25 mouse cellular contexts compared by ENCODE assay signal in genomic region chr17:17860110-17860509, GRCm38 (mm10). TPM values are rescaled to one million over a fixed set of nuclear protein-coding genes. Genes with fewer than 3 reads are reported as not detected.
A peak's percentile ranks its signal among the peaks of the same experiment; 100 is the strongest.
DNase-seq lines count a peak whose midpoint lies in the region; ATAC-seq and TF ChIP-seq lines count a peak whose summit lies in the region.
"Had no signal": no experiment of that assay in that cellular context is flagged by ENCODE, and none has a peak within 500 bp of the region (broad histone marks: within the 10 kb centered on the region; RNA-seq: fewer than 3 reads in every experiment).

No protein-coding gene starts in this region.

- H3K4me3 ChIP-seq in heart, postnatal 0 days (ENCODE audit: low read depth, low read length): no peak overlapping the region
- H3K4me3 ChIP-seq in MEL (ENCODE audit: control insufficient read depth in 1 of 2, insufficient read depth in 1 of 2, low read depth in 2 of 2, low read length in 2 of 2): no peak overlapping the region
- no peak overlapping the region for H3K4me3 ChIP-seq in hindbrain, embryonic 11.5 days (ENCODE audit: low read depth, low read length)
- H3K4me3 ChIP-seq: forebrain, embryonic 15.5 days; heart, embryonic 15.5 days; hindbrain, embryonic 15.5 days; limb, embryonic 15.5 days; neural tube, embryonic 12.5 days had no signal

- no peak for DNase-seq in heart, postnatal 0 days (ENCODE audit: low spot score)
- no peak for DNase-seq in heart, adult 9 months (ENCODE audit: low spot score in 2 of 2)
- DNase-seq in 3T3-L1 (ENCODE audit: low read depth, low spot score) (peak; percentile 22), MEL (ENCODE audit: low read depth, low spot score) (peak; percentile 62)
- no peak for DNase-seq in urinary bladder, postnatal 10 days (ENCODE audit: low spot score)
- no peak for DNase-seq in hindbrain, embryonic 11.5 days (ENCODE audit: low spot score)
- no peak for DNase-seq in right cerebral cortex, postnatal 36 days (ENCODE audit: low spot score in 2 of 2)
- DNase-seq: adrenal gland, adult 8-10 months; cerebellum, postnatal 14 days; heart, adult 18-20 months; kidney, adult 18-20 months; kidney, postnatal 25 days; lung, embryonic 14.5 days; right cerebral cortex, postnatal 14 days had no signal

- WGBS in heart, postnatal 0 days: 83% methylated on average over 3 of the region's 3 CpGs
- 88% methylated on average over 3 of the region's 3 CpGs for WGBS in hindbrain, embryonic 11.5 days

- TF ChIP-seq CTCF in heart, postnatal 0 days (IDR thresholded peaks at IDR 0.05; ENCODE audit: low read depth): peak; percentile 13; the same call in 1 of the 2 replicates
- TF ChIP-seq CTCF in MEL (IDR thresholded peaks at IDR 0.05 in 2 of 3, conservative IDR thresholded peaks at IDR 0.05 in 1 of 3; ENCODE audit: control insufficient read depth in 1 of 3, insufficient read depth in 1 of 3, low read depth in 2 of 3, low read length in 3 of 3, poor library complexity in 1 of 3, severe bottlenecking in 1 of 3): peak in 1 of 3 experiments; percentile 64; a peak in 2 of 6 replicates

- 0 out of 2 replicates have a peak, but pooled peaks cover 4% of the 10 kb centered on the region for H3K36me3 ChIP-seq in heart, postnatal 0 days (replicated peaks; ENCODE audit: control insufficient read depth, insufficient read depth, low read length)
- no peaks in the 10 kb centered on the region for H3K36me3 ChIP-seq in MEL (ENCODE audit: control insufficient read depth in 1 of 2, insufficient read depth in 2 of 2, low read length in 2 of 2)
- H3K36me3 ChIP-seq in hindbrain, embryonic 11.5 days (ENCODE audit: control insufficient read depth, insufficient read depth, low read length): no peaks in the 10 kb centered on the region
- H3K36me3 ChIP-seq: forebrain, embryonic 15.5 days had no signal

- H3K79me2 ChIP-seq in MEL (ENCODE audit: control insufficient read depth, insufficient read depth, low read length, poor library complexity): no peaks in the 10 kb centered on the region

- no peak for ATAC-seq in heart, postnatal 0 days (ENCODE audit: insufficient read depth, low read depth)
- peak; percentile 88 for ATAC-seq in megakaryocyte progenitor cell, adult 5-6 weeks (replicated peaks; ENCODE audit: poor library complexity)
- no peak for ATAC-seq in hindbrain, embryonic 11.5 days (ENCODE audit: low FRiP score)
- ATAC-seq: forebrain, embryonic 15.5 days; midbrain, embryonic 16.5 days had no signal

- no peak for TF ChIP-seq POLR2A in MEL (IDR thresholded peaks at IDR 0.05; ENCODE audit: control insufficient read depth in 1 of 2, insufficient read depth in 1 of 2, low read depth in 1 of 2, low read length in 2 of 2, poor library complexity in 1 of 2)

- H3K9me3 ChIP-seq in heart, postnatal 0 days (replicated peaks; ENCODE audit: control insufficient read depth, low read length): no peaks in the 10 kb centered on the region
- no peaks in the 10 kb centered on the region for H3K9me3 ChIP-seq in MEL (replicated peaks; ENCODE audit: insufficient read depth, low read length)
- H3K9me3 ChIP-seq in hindbrain, embryonic 11.5 days (ENCODE audit: control insufficient read depth, low read length): no peaks in the 10 kb centered on the region
- H3K9me3 ChIP-seq: forebrain, embryonic 15.5 days; heart, embryonic 15.5 days; hindbrain, embryonic 15.5 days; limb, embryonic 15.5 days; neural tube, embryonic 12.5 days had no signal

- no peak for TF ChIP-seq EP300 in heart, postnatal 0 days (IDR thresholded peaks at IDR 0.05; ENCODE audit: low read depth)
- TF ChIP-seq EP300 in MEL (IDR thresholded peaks at IDR 0.05; ENCODE audit: low read depth in 1 of 2, low read length in 2 of 2): peak in 1 of 2 experiments; percentile 10; a peak in 1 of 4 replicates

- no peak overlapping the region for H3K4me2 ChIP-seq in heart, postnatal 0 days (ENCODE audit: low read depth, low read length)
- no peak overlapping the region for H3K4me2 ChIP-seq in hindbrain, embryonic 11.5 days (replicated peaks; ENCODE audit: low read depth, low read length)
- H3K4me2 ChIP-seq: forebrain, embryonic 15.5 days; heart, embryonic 15.5 days; hindbrain, embryonic 15.5 days; limb, embryonic 15.5 days; lung, embryonic 14.5 days; neural tube, embryonic 12.5 days had no signal

- H3K4me1 ChIP-seq in heart, postnatal 0 days (ENCODE audit: control insufficient read depth, insufficient read depth): no peaks in the 10 kb centered on the region
- H3K4me1 ChIP-seq in MEL (ENCODE audit: control insufficient read depth in 1 of 2, insufficient read depth in 2 of 2, low read length in 2 of 2): no peaks in the 10 kb centered on the region
- no peaks in the 10 kb centered on the region for H3K4me1 ChIP-seq in hindbrain, embryonic 11.5 days (replicated peaks; ENCODE audit: control insufficient read depth, insufficient read depth, low read length)
- H3K4me1 ChIP-seq: forebrain, embryonic 15.5 days; heart, embryonic 15.5 days; hindbrain, embryonic 15.5 days; neural tube, embryonic 12.5 days had no signal

- no peak overlapping the region for H3K9ac ChIP-seq in heart, postnatal 0 days (replicated peaks; ENCODE audit: low read depth, low read length)
- H3K9ac ChIP-seq in MEL (ENCODE audit: control insufficient read depth, low read depth, low read length, poor library complexity, severe bottlenecking): no peak overlapping the region
- H3K9ac ChIP-seq in hindbrain, embryonic 11.5 days (ENCODE audit: low read depth, low read length): no peak overlapping the region
- H3K9ac ChIP-seq: forebrain, embryonic 15.5 days; heart, embryonic 15.5 days; hindbrain, embryonic 15.5 days; limb, embryonic 15.5 days; lung, embryonic 14.5 days; neural tube, embryonic 12.5 days had no signal

- no peak overlapping the region for H3K27ac ChIP-seq in heart, postnatal 0 days (ENCODE audit: low read depth)
- no peak overlapping the region for H3K27ac ChIP-seq in MEL (ENCODE audit: control insufficient read depth, low read depth, low read length)
- H3K27ac ChIP-seq in hindbrain, embryonic 11.5 days (ENCODE audit: low read depth, low read length): no peak overlapping the region
- H3K27ac ChIP-seq: forebrain, embryonic 15.5 days; heart, embryonic 15.5 days; hindbrain, embryonic 15.5 days; limb, embryonic 15.5 days; neural tube, embryonic 12.5 days had no signal

- peak; percentile 49 for TF ChIP-seq RAD21 in MEL (IDR thresholded peaks at IDR 0.05; ENCODE audit: low read depth, low read length)

- H3K27me3 ChIP-seq in heart, postnatal 0 days (ENCODE audit: control insufficient read depth, insufficient read depth, low read length): no peaks in the 10 kb centered on the region
- no peaks in the 10 kb centered on the region for H3K27me3 ChIP-seq in MEL (ENCODE audit: control insufficient read depth in 1 of 2, insufficient read depth in 2 of 2, low read length in 2 of 2)
- H3K27me3 ChIP-seq in hindbrain, embryonic 11.5 days (ENCODE audit: control insufficient read depth, insufficient read depth, low read length): no peaks in the 10 kb centered on the region
- H3K27me3 ChIP-seq: forebrain, embryonic 15.5 days; heart, embryonic 15.5 days; hindbrain, embryonic 15.5 days; limb, embryonic 15.5 days; neural tube, embryonic 12.5 days had no signal

RNA-seq across cellular contexts. Expression of gene Has1, which starts 5.1 kb away (rescaled TPM):
- 2.9 and 4.0 TPM in 2 replicates for total RNA-seq in heart, postnatal 0 days (2014; rRNA removed; ENCODE audit: low replicate concordance)
- polyA plus RNA-seq in heart, postnatal 0 days (2015; fragmentation: Nextera tagmentation; extraction: Ambion mirVana): 1.00 and 1.1 TPM in 2 replicates
- not detected in 2 replicates for total RNA-seq in MEL (2012; rRNA removed)
- polyA plus RNA-seq in MEL (2012; ENCODE audit: insufficient read depth in 1 of 2, insufficient read length in 2 of 2, low read depth in 1 of 2, low replicate concordance in 2 of 2, missing spikeins in 1 of 2): under 1 TPM in 1 of 2 experiments, not detected in 1; 0.13 TPM
- not detected in 2 replicates for total RNA-seq in megakaryocyte progenitor cell, adult 5-6 weeks (2015)
- total RNA-seq in megakaryocyte progenitor cell, adult 5-6 weeks (2017): not detected in 2 replicates
- 1.2 and 2.6 TPM in 2 replicates for polyA plus RNA-seq in hindbrain, embryonic 11.5 days (2014; fragmentation: Nextera tagmentation; extraction: Ambion mirVana)

RNA-seq across cellular contexts. Expression of gene Fpr1, which starts 23.6 kb away (rescaled TPM):
- not detected in 2 replicates for total RNA-seq in heart, postnatal 0 days (2014; rRNA removed; ENCODE audit: low replicate concordance)
- 0.40 and 0.53 TPM in 2 replicates for polyA plus RNA-seq in heart, postnatal 0 days (2015; fragmentation: Nextera tagmentation; extraction: Ambion mirVana)
- total RNA-seq in MEL (2012; rRNA removed): not detected in 2 replicates
- not detected for polyA plus RNA-seq in MEL (2012; ENCODE audit: insufficient read depth in 1 of 2, insufficient read length in 2 of 2, low read depth in 1 of 2, low replicate concordance in 2 of 2, missing spikeins in 1 of 2)
- total RNA-seq in megakaryocyte progenitor cell, adult 5-6 weeks (2015): 1.8 and 2.3 TPM in 2 replicates
- total RNA-seq in megakaryocyte progenitor cell, adult 5-6 weeks (2017): 1.4 and 1.5 TPM in 2 replicates
- 0.17 and 0.25 TPM in 2 replicates for polyA plus RNA-seq in hindbrain, embryonic 11.5 days (2014; fragmentation: Nextera tagmentation; extraction: Ambion mirVana)
- total RNA-seq: gastrocnemius, adult 18-20 months; heart, adult 18-20 months; layer of hippocampus, postnatal 14 days; left cerebral cortex, postnatal 25 days had no signal
- polyA plus RNA-seq: C2C12; forebrain, embryonic 15.5 days; neural tube, embryonic 12.5 days had no signal

RNA-seq across cellular contexts. Expression of gene Fpr2, which starts 27.5 kb away (rescaled TPM):
- 1.3 TPM in 1 of 2 replicates, not detected in the other for total RNA-seq in heart, postnatal 0 days (2014; rRNA removed; ENCODE audit: low replicate concordance)
- 0.19 and 0.33 TPM in 2 replicates for polyA plus RNA-seq in heart, postnatal 0 days (2015; fragmentation: Nextera tagmentation; extraction: Ambion mirVana)
- not detected in 2 replicates for total RNA-seq in MEL (2012; rRNA removed)
- polyA plus RNA-seq in MEL (2012; ENCODE audit: insufficient read depth in 1 of 2, insufficient read length in 2 of 2, low read depth in 1 of 2, low replicate concordance in 2 of 2, missing spikeins in 1 of 2): not detected
- total RNA-seq in megakaryocyte progenitor cell, adult 5-6 weeks (2015): 12.1 and 17.4 TPM in 2 replicates
- total RNA-seq in megakaryocyte progenitor cell, adult 5-6 weeks (2017): 3.3 and 4.9 TPM in 2 replicates
- not detected in 2 replicates for polyA plus RNA-seq in hindbrain, embryonic 11.5 days (2014; fragmentation: Nextera tagmentation; extraction: Ambion mirVana)
- total RNA-seq: gastrocnemius, adult 18-20 months; heart, adult 18-20 months; layer of hippocampus, postnatal 14 days; left cerebral cortex, postnatal 25 days had no signal
- polyA plus RNA-seq: C2C12; forebrain, embryonic 15.5 days; hindbrain, embryonic 15.5 days; neural tube, embryonic 12.5 days had no signal

RNA-seq across cellular contexts. Expression of gene Fpr3, which starts 27.5 kb away (rescaled TPM):
- total RNA-seq in heart, postnatal 0 days (2014; rRNA removed; ENCODE audit: low replicate concordance): not detected in 2 replicates
- not detected in 2 replicates for polyA plus RNA-seq in heart, postnatal 0 days (2015; fragmentation: Nextera tagmentation; extraction: Ambion mirVana)
- not detected in 2 replicates for total RNA-seq in MEL (2012; rRNA removed)
- polyA plus RNA-seq in MEL (2012; ENCODE audit: insufficient read depth in 1 of 2, insufficient read length in 2 of 2, low read depth in 1 of 2, low replicate concordance in 2 of 2, missing spikeins in 1 of 2): not detected
- total RNA-seq in megakaryocyte progenitor cell, adult 5-6 weeks (2015): not detected in 2 replicates
- not detected in 2 replicates for total RNA-seq in megakaryocyte progenitor cell, adult 5-6 weeks (2017)
- polyA plus RNA-seq in hindbrain, embryonic 11.5 days (2014; fragmentation: Nextera tagmentation; extraction: Ambion mirVana): not detected in 2 replicates
- total RNA-seq: adrenal gland, adult 8-10 months; gastrocnemius, adult 18-20 months; heart, adult 18-20 months; layer of hippocampus, postnatal 14 days; left cerebral cortex, postnatal 25 days had no signal
- polyA plus RNA-seq: C2C12; forebrain, embryonic 15.5 days; heart, embryonic 15.5 days; hindbrain, embryonic 15.5 days; limb, embryonic 15.5 days; lung, embryonic 14.5 days; midbrain, embryonic 16.5 days; neural tube, embryonic 12.5 days had no signal

RNA-seq across cellular contexts. Expression of gene Spaca6, which starts 33.2 kb away (rescaled TPM):
- total RNA-seq in heart, postnatal 0 days (2014; rRNA removed; ENCODE audit: low replicate concordance): 1.6 and 23.6 TPM in 2 replicates
- polyA plus RNA-seq in heart, postnatal 0 days (2015; fragmentation: Nextera tagmentation; extraction: Ambion mirVana): 7.9 and 9.2 TPM in 2 replicates
- total RNA-seq in MEL (2012; rRNA removed): 1.0 and 1.6 TPM in 2 replicates
- polyA plus RNA-seq in MEL (2012; ENCODE audit: insufficient read depth in 1 of 2, insufficient read length in 2 of 2, low read depth in 1 of 2, low replicate concordance in 2 of 2, missing spikeins in 1 of 2): 1 to 10 TPM in 1 of 2 experiments, not detected in 1; 6.4 TPM
- total RNA-seq in megakaryocyte progenitor cell, adult 5-6 weeks (2015): 1.1 and 3.4 TPM in 2 replicates
- total RNA-seq in megakaryocyte progenitor cell, adult 5-6 weeks (2017): 1.0 and 1.5 TPM in 2 replicates
- 21.8 and 35.4 TPM in 2 replicates for polyA plus RNA-seq in hindbrain, embryonic 11.5 days (2014; fragmentation: Nextera tagmentation; extraction: Ambion mirVana)

Comparison
In these comparisons a context has a peak if more than half of its experiments do, and no peak if none do; other contexts are left out.
1. DNase-seq: peak in 3T3-L1 (single experiment) and MEL (single experiment); none in heart, postnatal 0 days (single experiment), heart, adult 9 months (0 of 2), urinary bladder, postnatal 10 days (single experiment), hindbrain, embryonic 11.5 days (single experiment) and right cerebral cortex, postnatal 36 days (0 of 2).